Mouse (Mus musculus): ENCODE results near the gene Sema7a.

DNA sequence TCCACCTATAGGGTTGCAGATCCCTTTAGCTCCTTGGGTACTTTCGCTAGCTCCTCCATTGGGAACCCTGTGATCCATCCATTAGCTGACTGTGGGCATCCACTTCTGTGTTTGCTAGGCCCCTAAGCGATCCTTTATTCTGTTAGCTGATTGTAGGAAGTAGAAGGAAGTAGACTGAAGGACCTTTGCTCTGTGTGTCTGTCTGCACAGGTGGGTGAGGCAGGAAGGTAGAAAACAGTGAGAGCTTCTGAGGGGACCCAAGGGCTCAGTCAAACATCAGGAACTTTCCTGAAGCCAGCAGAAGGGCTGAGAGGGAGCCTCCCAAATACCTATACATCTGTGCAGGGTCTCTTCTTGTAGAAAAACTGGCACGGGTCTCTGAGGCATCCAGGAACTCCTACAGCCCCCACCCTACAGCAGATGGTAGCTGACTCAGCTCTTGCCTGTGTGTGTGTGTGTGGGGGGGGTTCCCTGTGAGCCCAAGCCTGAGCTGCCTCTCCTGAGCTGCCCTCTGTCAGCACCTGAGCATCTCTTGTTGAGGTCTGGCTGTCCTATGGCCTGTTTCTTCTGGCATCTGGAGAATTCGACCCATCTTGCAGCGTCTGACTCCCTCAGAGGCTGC lies 35.4 kb downstream of the Sema7a start:
- TF ChIP-seq POLR2A (IDR thresholded peaks at IDR 0.05; ENCODE audit: extremely low read depth, insufficient read depth, low read length) = no peak
- TF ChIP-seq CTCF (IDR thresholded peaks at IDR 0.05; ENCODE audit: low read depth, low read length) = no peak

Data from liver, adult 2 months (tissue).